Mouse (Mus musculus): Measurements from ENCODE around the gene Ppp1r16b.

GRCm38 (mm10) chr2:158768771-158769170 lies 103.6 kb downstream of the Ppp1r16b start:
- TF ChIP-seq POLR2A (IDR thresholded peaks at IDR 0.05; ENCODE audit: insufficient read depth, low read depth, low read length) (no peak), CTCF (IDR thresholded peaks at IDR 0.05; ENCODE audit: insufficient read depth, low read depth, low read length) (no peak)

Data from olfactory bulb, adult 2 months (tissue).